Mouse (Mus musculus) gastrocnemius, adult 2 months (tissue): ENCODE results near the gene Gm36079. TPM values are rescaled to one million over a fixed set of nuclear protein-coding genes. Genes with fewer than 3 reads are reported as not detected.
"Not testable (repeated sequence)": the region's sequence is repeated elsewhere in the genome, so short reads cannot be mapped to it uniquely, and the experiment has no call there.

Experiments
- DNase-seq: peaks from one replicate; pipeline ENCODE4 v3.0.0; 2022
- H3K27ac ChIP-seq: fragments of 200-600 bp; 2 replicates; pipeline ENCODE4 v1.8.1; 2022; ENCODE audit warnings: mild to moderate bottlenecking
- H3K4me3 ChIP-seq: fragments of 200-600 bp; 2 replicates; pipeline ENCODE4 v1.8.1; 2022; ENCODE audit warnings: mild to moderate bottlenecking, moderate library complexity
- CTCF ChIP-seq: fragments of 200-600 bp; IDR thresholded peaks from 2 replicates; pipeline ENCODE4 v1.8.1; 2022; ENCODE audit warnings: antibody characterized with exemption, mild to moderate bottlenecking, moderate library complexity
- intact Hi-C: fragments of 180-260 bp; cut with DNase I; formaldehyde crosslinking; loops from one replicate; pipeline ENCODE4 v1.15.1; 2025
- long read RNA-seq, 2 experiments: library from polyadenylated mRNA; stranded (forward); transcript quantifications; one replicate each; pipeline ENCODE4 v2.0.0; 2021
- total RNA-seq, 2 experiments: library from RNA; stranded (reverse); gene quantifications; 2 replicates each; pipeline ENCODE4 v1.2.3; 2021

The Gm36079 gene
- total RNA-seq, result not detected
- long read RNA-seq, experiment 1, result 0 reads
- long read RNA-seq, experiment 2, result 0 reads

DNA sequence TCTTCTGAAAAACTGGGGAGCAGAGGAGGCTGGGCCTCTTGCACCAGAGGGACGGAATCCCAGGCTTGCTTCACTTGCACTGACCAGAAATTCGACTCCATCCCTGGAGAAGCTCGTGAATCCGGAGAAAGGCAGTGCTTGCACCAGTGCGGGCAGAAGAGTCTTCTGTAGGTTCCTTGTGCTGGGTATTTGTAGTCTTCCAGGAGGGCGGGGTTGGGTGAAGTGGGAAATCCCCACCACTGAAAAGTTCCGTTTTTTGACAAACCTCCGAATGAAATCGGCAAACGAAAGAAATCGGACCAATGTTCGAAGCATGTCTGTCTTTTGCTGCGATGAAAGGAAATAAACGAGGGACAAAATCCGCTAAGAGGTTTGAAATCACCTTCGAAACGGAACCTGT, at the start of gene Gm36079:
Gene Gm36079 (minus strand): TSS at position 101 of the 400 bp plus-strand sequence.
- H3K27ac ChIP-seq, DNase-seq, intact Hi-C loops, H3K4me3 ChIP-seq: not testable (repeated sequence)

DNA sequence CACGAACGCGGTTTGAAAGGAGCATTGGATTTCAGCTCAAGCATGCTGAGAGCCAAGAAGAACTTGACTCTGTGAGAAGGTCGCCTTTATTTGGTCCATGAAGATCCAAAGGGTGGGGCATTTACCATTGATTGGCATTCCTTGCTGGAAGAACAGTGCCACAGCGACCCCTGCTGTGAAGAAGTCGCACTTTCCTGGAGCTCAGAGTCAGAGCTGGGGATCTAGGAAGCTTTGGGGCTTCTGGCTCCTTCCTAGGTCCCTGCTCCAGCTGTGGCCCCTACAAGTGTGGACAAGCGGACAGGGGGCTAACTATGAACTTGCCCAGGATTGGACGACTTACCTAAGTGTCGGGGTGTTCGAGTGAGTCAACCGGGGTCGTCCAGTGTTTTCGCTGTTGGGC, 44.1 kb upstream of the Gm36079 start:
- DNase-seq, intact Hi-C loops, H3K27ac ChIP-seq: not testable (repeated sequence)

DNA sequence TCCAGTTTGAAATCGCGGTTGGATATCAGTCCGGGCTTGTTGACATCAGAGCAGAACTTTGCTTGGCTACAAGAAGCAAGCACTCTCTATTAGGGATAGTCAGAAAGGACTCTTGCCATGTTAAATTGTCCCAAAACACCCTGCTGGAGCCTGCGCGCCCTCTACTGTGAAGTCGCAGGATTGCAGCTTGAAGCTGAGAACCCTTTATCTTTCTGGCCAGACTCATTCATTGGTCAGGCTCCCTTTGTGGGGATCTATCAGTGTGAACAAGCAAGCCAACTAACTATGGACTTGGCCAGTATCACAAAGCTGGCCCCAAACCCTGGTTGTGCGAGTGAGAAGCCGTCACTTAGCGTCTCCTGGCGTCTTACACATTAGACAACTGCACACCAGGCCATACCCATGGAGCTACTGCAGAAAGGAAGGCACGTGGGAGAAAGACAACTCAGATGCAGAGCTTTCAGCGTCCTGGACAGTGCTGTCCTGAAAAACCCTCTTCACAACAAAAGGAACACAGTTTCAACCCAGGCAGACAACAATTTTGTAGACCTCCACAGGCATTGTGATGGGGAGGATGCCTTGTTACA, 43.3 kb upstream of the Gm36079 start:
- H3K4me3 ChIP-seq, intact Hi-C loops, DNase-seq, H3K27ac ChIP-seq: not testable (repeated sequence)

More for the DNA sequence above, 44.1 kb upstream of the Gm36079 start:
- not testable (repeated sequence) for H3K4me3 ChIP-seq

DNA sequence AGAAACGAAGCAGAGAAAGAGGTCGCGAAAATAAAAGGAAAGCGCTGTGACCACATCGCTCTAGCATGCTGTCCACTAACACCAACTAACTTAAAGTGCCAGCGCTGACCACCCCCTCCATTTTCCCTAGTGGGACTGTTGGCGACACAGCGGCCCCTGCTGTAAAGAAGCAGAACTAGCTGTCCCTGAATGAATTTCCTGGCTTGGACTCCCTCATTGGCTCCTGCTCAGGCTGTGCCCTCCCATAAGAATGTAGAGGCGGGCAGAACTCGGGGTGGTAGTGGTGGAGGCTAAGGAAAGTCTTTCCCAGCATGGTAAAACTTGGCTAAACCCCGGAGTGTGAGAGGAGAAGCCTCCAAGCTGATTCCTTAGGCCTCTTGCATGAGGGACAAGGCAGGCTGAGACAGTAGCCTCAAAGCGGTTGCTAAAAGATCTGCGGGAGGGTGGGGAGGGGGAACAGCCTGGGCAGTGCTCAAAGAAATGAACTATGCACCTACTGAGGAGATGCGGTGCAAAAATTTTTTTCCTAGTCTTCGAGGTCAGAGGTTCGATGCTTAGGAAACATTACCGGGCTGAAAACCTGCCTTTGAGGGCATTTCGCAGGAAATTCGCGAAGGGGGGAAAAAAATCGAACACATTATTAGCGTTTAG, 36.8 kb upstream of the Gm36079 start:
- DNase-seq, H3K4me3 ChIP-seq, H3K27ac ChIP-seq, intact Hi-C loops: not testable (repeated sequence)

DNA sequence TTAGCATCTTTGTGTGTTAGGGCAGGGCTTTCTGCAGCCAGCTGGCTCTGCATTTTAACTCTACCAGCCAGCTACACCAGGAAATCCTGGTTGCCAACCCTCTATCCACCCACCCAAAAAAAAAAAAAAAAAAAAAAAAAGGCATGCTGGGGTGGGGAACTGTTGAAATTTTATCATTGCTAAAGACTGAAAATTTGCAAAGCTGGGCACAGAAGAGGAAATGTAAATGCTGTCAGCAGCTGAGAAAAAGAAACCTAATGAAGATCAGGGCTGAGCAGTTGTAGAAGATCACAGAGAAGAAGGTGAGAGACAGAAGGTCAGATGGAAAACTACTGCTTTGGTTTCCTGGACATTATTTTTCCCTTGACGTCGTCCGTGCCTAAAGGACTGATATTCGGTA, 36.1 kb upstream of the Gm36079 start:
- intact Hi-C loops, H3K27ac ChIP-seq, H3K4me3 ChIP-seq, DNase-seq: not testable (repeated sequence)

DNA sequence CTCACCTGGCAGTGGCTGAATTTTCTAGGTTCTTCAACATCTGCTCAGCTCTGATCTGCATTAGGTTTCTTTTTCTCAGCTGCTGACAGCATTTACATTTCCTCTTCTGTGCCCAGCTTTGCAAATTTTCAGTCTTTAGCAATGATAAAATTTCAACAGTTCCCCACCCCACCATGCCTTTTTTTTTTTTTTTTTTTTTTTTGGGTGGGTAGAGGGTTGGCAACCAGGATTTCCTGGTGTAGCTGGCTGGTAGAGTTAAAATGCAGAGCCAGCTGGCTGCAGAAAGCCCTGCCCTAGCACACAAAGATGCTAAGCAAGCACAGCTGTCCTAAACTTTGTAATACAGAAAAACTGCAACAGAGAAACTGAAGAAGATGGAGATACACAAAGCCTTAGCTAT, 25.3 kb upstream of the Gm36079 start, which contains the start of gene Gm21188:
Gene Gm21188 (minus strand): TSS at position 110 of the 400 bp plus-strand sequence.
- DNase-seq, intact Hi-C loops, H3K4me3 ChIP-seq, H3K27ac ChIP-seq: not testable (repeated sequence)

DNA sequence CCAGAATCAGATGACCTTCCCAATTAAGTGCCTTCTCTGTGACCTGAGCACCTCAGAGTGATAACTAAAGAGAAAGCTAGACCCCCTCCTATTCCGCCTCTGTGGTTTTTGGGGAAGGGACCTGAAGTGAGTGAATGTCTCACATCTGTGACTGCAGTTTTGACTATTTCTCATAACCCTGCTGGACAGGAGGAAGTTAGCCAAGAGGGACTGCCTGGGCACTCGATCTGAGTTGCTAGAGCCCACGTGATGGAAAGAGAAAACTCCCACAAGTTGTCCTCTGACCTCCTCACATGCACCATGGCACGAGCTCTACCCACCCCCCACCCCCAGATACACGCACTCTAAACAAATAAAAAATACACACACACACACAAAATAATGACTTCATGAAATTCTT, 21.8 kb upstream of the Gm36079 start:
- H3K27ac ChIP-seq, H3K4me3 ChIP-seq, intact Hi-C loops, DNase-seq: not testable (repeated sequence)

DNA sequence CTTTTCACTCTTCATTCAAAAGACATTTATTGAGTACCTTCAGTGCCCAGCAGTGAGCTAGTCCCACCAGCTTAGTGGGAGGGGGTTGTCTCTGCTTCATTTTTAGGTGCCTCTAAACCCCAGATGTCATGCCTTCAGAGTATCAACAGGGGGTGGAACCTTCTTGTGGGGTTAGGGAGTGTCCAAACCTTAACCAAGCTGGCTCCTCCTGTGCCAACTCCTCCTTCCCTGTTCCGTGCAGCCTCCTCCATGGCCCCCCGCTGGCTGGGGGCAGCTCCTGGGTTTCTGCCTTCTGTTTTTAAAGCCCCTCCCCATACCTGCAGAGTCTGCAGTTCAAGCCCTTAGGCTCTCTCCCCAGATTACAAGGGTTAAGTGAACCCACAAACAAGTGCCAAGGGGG, 21.4 kb upstream of the Gm36079 start:
- H3K4me3 ChIP-seq, H3K27ac ChIP-seq, DNase-seq, intact Hi-C loops: not testable (repeated sequence)

DNA sequence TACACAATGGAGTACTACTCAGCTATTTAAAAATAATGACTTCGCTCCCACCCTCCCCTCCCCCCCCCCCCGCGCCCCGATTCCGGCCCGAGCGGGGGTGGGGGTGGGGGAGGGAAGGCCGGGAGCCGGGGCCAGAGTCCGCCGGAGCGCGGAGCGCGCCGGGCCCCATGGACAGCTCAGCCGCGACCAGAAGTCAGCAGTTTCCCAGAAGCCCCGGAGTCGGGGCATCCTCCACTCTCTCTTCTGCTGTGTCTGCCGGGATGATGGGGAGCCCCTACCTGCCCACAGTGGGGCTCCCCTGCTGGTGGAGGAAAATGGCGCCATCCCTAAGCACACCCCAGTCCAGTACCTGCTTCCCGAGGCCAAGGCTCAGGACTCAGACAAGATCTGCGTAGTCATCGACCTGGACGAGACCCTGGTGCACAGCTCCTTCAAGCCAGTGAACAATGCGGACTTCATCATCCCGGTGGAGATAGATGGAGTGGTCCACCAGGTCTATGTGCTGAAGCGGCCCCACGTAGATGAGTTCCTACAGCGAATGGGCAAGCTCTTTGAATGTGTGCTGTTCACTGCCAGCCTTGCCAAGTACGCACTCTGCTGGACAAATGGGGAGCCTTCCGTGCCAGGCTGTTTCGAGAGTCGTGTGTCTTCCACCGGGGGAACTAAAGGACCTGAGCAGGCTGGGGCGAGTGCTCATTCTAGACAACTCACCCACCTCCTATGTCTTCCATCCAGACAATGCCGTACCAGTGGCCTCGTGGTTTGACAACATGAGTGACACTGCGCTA, 19.8 kb upstream of the Gm36079 start:
- intact Hi-C loops, H3K4me3 ChIP-seq, DNase-seq, H3K27ac ChIP-seq: not testable (repeated sequence)

DNA sequence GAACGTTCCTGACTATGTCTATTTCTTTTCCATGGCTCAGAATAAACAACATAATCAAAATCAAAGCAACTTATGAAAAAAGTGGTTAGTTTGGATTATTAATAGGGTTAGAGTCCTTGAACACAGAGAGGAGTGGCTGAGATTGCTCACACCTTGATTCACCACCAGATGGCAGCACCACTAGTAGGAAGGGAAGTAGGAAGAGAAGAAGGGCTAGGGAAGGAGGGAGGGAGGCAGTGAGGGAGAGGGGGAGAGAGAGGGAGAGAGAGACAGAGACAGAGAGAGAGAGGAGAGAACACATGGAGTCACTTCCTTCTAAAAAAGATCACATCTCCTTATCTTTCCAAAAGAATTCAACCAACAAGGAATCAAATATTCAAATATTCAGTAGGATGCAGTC, 14.3 kb upstream of the Gm36079 start:
- H3K27ac ChIP-seq, intact Hi-C loops, H3K4me3 ChIP-seq: not testable (repeated sequence)
- DNase-seq, result peak; percentile 13
- TF ChIP-seq CTCF, result peak; percentile 40

DNA sequence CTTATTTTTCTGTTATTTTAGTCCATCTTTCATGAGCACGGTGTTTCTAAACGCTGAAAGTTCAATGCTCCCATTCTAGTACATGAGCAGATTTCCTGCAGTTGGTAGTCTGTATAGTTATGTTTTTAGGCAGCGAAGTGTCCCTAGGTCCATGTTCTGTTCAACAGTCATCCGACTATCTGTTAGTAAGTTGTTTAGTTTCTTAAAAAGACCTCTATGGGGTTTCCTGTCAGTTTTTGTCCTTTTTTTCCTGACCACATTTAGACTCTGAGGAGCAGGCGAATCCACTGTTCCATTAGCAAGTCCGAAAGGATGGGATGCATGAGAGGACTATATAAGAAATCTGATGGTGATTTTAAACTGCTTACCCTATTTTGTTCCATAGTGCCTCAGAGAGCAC, 11.1 kb upstream of the Gm36079 start:
- DNase-seq, intact Hi-C loops, H3K27ac ChIP-seq, H3K4me3 ChIP-seq: not testable (repeated sequence)

DNA sequence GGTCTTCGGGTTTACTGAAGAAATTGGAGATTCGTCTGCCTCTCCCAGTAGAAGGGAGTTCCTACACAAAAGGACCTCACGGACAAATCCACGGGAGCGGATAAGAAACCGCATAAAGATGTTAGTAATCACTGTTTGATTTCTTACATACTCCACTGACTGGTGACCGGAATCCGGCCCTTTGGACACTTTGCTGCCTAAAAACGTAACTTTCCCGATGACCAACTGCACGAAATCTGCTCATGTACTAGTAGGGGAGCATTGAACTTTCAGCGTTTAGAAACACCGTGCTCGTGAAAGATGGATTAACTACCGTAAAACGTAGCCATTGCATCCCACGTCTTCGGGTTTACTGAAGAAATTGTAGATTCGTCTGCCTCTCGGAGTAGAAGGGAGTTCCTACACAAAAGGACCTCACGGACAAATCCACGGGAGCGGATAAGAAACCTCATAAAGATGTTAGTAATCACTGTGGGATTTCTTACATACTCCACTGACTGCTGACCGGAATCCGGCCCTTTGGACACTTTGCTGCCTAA, 9.8 kb upstream of the Gm36079 start:
- H3K4me3 ChIP-seq, H3K27ac ChIP-seq, intact Hi-C loops: not testable (repeated sequence)
- peak; percentile 10 for DNase-seq

DNA sequence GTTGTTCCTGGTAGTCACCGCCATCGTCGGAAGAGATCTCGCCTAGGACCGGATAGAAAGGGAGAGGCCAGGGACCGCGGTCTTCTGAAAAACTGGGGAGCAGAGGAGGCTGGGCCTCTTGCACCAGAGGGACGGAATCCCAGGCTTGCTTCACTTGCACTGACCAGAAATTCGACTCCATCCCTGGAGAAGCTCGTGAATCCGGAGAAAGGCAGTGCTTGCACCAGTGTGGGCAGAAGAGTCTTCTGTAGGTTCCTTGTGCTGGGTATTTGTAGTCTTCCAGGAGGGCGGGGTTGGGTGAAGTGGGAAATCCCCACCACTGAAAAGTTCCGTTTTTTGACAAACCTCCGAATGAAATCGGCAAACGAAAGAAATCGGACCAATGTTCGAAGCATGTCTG, 8.3 kb upstream of the Gm36079 start:
- DNase-seq, H3K4me3 ChIP-seq, H3K27ac ChIP-seq, intact Hi-C loops: not testable (repeated sequence)

DNA sequence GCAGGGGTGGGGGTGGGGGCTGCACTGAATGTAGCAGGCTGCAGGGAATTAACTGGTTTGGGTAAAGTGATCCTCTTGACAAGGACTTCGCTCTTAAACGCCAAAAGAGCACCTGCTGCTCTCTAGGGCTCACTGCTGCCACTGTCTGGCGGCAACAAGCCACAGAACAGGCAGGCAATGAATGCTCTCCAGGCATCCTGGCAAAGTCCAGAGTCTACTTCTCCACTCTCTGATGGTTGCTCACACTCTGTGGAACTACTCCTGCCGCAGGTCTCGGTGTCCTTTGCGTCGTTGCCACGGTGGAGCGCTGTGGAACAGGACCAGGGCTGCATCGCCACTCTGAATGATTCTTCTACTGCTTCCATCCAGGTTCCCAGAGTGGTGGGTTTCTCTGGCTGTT, 7.8 kb upstream of the Gm36079 start:
- H3K27ac ChIP-seq, H3K4me3 ChIP-seq, intact Hi-C loops, DNase-seq: not testable (repeated sequence)

DNA sequence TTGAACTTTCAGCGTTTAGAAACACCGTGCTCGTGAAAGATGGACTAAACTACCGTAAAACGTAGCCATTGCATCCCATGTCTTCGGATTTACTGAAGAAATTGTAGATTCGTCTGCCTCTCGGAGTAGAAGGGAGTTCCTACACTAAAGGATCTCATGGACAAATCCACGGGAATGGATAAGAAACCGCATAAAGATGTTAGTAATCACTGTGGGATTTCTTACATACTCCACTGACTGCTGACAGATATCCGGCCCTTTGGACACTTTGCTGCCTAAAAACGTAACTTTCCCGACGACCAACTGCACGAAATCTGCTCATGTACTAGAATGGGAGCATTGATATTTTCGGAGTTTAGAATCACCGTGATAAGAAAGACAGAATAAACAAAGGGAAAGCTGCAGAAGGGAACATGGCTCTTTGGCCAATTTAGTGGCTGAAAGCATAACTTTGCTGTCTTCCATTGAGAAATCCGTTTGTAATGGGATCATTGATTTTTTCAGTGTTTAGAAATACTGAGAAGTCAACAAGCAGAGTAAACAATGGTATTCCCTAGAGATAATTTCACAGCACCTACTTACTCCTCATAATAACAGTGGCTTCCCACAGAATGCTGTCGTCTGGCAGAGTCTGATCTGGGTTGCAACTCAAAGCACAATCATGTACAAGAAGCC, 6.8 kb upstream of the Gm36079 start:
- DNase-seq, result peak; percentile 16
- H3K27ac ChIP-seq, H3K4me3 ChIP-seq, intact Hi-C loops: not testable (repeated sequence)

DNA sequence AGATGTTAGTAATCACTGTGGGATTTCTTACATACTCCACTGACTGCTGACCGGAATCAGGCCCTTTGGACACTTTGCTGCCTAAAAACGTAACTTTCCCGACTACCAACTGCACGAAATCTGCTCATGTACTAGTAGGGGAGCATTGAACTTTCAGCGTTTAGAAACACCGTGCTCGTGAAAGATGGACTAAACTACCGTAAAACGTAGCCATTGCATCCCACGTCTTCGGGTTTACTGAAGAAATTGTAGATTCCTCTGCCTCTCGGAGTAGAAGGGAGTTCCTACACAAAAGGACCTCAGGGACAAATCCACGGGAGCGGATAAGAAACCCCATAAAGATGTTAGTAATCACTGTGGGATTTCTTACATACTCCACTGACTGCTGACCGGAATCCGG, 4.9 kb upstream of the Gm36079 start:
- intact Hi-C loops, H3K4me3 ChIP-seq, H3K27ac ChIP-seq: not testable (repeated sequence)
- peak; percentile 10 for DNase-seq

DNA sequence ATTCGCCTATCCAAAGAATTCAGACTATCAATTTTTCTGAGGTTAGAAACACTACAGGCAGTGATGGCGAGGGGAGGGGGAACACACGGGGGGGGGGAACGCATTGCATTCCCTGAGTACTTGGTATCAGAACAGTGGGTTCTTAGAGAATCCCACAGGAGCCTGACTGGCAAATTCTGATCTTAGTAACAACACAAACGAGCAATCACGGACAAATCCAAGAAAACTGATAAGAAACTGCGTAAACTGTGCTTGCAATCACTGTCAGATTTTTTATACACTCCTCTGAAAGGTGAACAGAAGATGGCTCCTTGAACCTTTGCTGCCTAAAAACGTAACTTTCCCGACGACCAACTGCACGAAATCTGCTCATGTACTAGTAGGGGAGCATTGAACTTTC, 557 bp upstream of the Gm36079 start:
- not testable (repeated sequence) for H3K27ac ChIP-seq

DNA sequence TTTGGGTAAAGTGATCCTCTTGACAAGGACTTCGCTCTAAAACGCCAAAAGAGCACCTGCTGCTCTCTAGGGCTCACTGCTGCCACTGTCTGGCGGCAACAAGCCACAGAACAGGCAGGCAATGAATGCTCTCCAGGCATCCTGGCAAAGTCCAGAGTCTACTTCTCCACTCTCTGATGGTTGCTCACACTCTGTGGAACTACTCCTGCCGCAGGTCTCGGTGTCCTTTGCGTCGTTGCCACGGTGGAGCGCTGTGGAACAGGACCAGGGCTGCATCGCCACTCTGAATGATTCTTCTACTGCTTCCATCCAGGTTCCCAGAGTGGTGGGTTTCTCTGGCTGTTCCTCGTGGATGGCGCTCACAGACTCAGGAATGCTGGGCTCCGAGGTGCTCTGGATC, 438 bp downstream of the Gm36079 start:
- H3K27ac ChIP-seq, DNase-seq, H3K4me3 ChIP-seq, intact Hi-C loops: not testable (repeated sequence)

More for the DNA sequence above, 557 bp upstream of the Gm36079 start:
- DNase-seq, H3K4me3 ChIP-seq, intact Hi-C loops: not testable (repeated sequence)
